Mouse (Mus musculus) midbrain, embryonic 16.5 days (tissue): ENCODE measurements at regions not wholly inside any gene's neighbourhood (a gene's known extent, or its start where the extent isn't known, plus 50 kb on each side); places are given as distances from the start of the nearest gene placed in this dataset.

ENCODE experiments used
- ATAC-seq: fragments of 200-750 bp; cut with Nextera tagmentation; 2 replicates; pipeline ENCODE4 v1.8.0; 2017; ENCODE audit warnings: moderate TSS enrichment
- H3K27ac ChIP-seq: fragments of 300-500 bp; sonication (generic); 2 replicates; pipeline ENCODE4 v1.5.1; 2014; ENCODE audit warnings: mild to moderate bottlenecking, low read length, mixed read lengths
- H3K27me3 ChIP-seq: fragments of 300-500 bp; sonication (generic); 2 replicates; pipeline ENCODE4 v1.6.1; 2014; ENCODE audit warnings: low read depth, low read length, mixed read lengths; ENCODE audit not compliant: control insufficient read depth, insufficient read depth
- H3K36me3 ChIP-seq: fragments of 300-500 bp; sonication (generic); 2 replicates; pipeline ENCODE4 v1.6.1; 2014; ENCODE audit warnings: mild to moderate bottlenecking, low read length, moderate library complexity, mixed read lengths; ENCODE audit not compliant: control insufficient read depth, insufficient read depth
- H3K4me1 ChIP-seq: fragments of 300-500 bp; sonication (generic); 2 replicates; pipeline ENCODE4 v1.6.1; 2014; ENCODE audit warnings: mild to moderate bottlenecking, low read length, mixed read lengths; ENCODE audit not compliant: control insufficient read depth, insufficient read depth
- H3K4me2 ChIP-seq: fragments of 300-500 bp; sonication (generic); 2 replicates; pipeline ENCODE4 v1.6.1; 2014; ENCODE audit warnings: mild to moderate bottlenecking, low read length, mixed read lengths
- H3K4me3 ChIP-seq: fragments of 300-500 bp; sonication (generic); 2 replicates; pipeline ENCODE4 v1.5.1; 2014; ENCODE audit warnings: low read depth, mild to moderate bottlenecking, low read length, moderate library complexity, mixed read lengths
- H3K9ac ChIP-seq: fragments of 300-500 bp; sonication (generic); 2 replicates; pipeline ENCODE4 v1.6.1; 2014; ENCODE audit warnings: low read depth, low read length, mixed read lengths
- H3K9me3 ChIP-seq: fragments of 300-500 bp; sonication (generic); replicated peaks from 2 replicates; pipeline ENCODE4 v1.6.1; 2014; ENCODE audit warnings: mild to moderate bottlenecking, low read length, mixed read lengths; ENCODE audit not compliant: control insufficient read depth, poor library complexity, severe bottlenecking
- WGBS: fragments of 180-500 bp; shearing (Covaris S2); extraction: QIAGEN DNeasy Blood & Tissue Kit; methylation state at CpG from one replicate; pipeline ENCODE4 v1.1.7; 2014; 5-methylcytosine and 5-hydroxymethylcytosine counted together

DNA sequence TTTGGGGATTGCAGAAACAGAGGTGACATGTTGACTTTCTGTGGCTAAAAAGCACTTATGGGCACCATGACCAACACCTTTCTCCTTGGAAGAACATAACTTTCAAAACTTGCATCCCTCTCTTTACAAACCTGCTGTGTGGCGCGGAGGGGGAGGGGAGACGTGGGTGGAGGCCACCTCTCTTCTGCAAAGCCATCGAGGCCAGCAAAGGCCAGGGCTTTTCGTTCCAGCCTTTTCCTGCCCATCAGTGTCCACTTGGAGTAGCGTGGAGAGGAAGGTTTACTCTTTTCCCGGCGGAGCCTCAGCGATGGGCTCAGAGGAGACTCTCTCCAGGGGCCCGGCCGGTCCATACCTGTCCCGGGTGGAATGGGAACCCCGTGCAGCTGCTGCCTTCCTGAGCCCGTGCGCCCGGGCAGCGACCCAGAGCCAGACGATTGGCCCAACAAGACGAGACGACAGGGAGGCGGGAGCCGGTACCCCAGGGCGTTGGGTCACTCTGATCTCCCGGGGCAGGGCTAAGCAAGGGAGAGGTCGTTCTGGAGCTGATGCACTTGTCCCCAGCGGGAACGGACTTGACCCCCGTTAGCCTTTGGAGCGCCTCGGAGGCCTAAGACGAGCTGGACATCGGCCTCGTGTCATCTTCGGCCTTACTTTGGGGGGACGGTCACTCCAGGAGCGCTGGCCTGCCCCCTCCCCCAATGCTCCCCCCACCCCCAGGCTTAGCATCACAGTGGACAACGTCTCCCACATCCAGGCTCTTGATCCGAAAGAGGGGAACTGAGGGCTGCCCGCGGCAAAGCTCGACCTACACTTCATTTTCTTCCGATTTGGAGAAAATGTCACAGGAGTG, 311.8 kb downstream of the Mtx2 start:
- ATAC-seq = peak; percentile 42; the same call in 1 of the 2 replicates
- Histone ChIP-seq H3K9ac (peak overlapping the region; percentile 53; the same call in 1 of the 2 replicates), H3K27me3 (peaks cover 49% of the 10 kb centered on the region), H3K36me3 (no peaks in the 10 kb centered on the region), H3K4me1 (peaks cover 8% of the 10 kb centered on the region), H3K4me3 (peak overlapping the region; percentile 42), H3K4me2 (peak overlapping the region; percentile 88), H3K9me3 (no peaks in the 10 kb centered on the region), H3K27ac (no peak overlapping the region)
- WGBS = 1% methylated on average over 42 of the region's 42 CpGs

- Histone ChIP-seq H3K9me3 (no peaks in the 10 kb centered on the region), H3K4me2 (peak overlapping the region; percentile 88), H3K36me3 (no peaks in the 10 kb centered on the region), H3K9ac (peak overlapping the region; percentile 53; the same call in 1 of the 2 replicates), H3K27me3 (peaks cover 45% of the 10 kb centered on the region), H3K4me1 (peaks cover 8% of the 10 kb centered on the region), H3K4me3 (peak overlapping the region; percentile 42), H3K27ac (no peak overlapping the region)
- WGBS = 3% methylated on average over 29 of the region's 29 CpGs
- ATAC-seq = 0 out of 2 replicates have a peak, but pooled peaks have one; percentile 58
Measured at GRCm38 (mm10) chr2:75137983-75138745, 312.6 kb downstream of the Mtx2 start.

DNA sequence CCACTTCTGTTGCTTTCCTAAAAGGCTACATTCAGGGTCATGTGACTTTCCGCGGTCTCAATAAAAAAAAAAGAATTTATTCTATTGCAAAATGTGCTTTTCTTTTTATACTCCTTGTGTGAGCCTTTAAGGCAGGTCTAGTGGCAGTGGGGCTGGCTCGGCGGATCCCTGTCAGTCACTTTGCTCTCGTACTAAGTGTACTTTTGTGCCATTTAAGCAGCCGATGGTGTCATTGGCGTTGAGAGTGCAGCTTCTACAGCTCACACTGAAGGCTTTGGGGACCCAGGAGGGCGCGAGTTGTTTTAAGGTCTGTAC, 313.1 kb downstream of the Mtx2 start:
- Histone ChIP-seq H3K27ac (no peak overlapping the region), H3K4me1 (peaks cover 8% of the 10 kb centered on the region), H3K36me3 (no peaks in the 10 kb centered on the region), H3K4me2 (no peak overlapping the region), H3K9ac (no peak overlapping the region), H3K27me3 (peaks cover 39% of the 10 kb centered on the region), H3K9me3 (no peaks in the 10 kb centered on the region), H3K4me3 (no peak overlapping the region)
- ATAC-seq = no peak
- 28% methylated on average over 9 of the region's 9 CpGs for WGBS

- Histone ChIP-seq H3K9me3 (no peaks in the 10 kb centered on the region), H3K9ac (no peak overlapping the region), H3K27me3 (peaks cover 31% of the 10 kb centered on the region), H3K36me3 (no peaks in the 10 kb centered on the region), H3K4me3 (no peak overlapping the region), H3K4me1 (peaks cover 8% of the 10 kb centered on the region), H3K4me2 (no peak overlapping the region), H3K27ac (no peak overlapping the region)
- WGBS = 54% methylated on average over 2 of the region's 2 CpGs
- ATAC-seq = no peak
Measured at GRCm38 (mm10) chr2:75139544-75139943, 313.9 kb downstream of the Mtx2 start.

- 0% methylated on average over 2 of the region's 2 CpGs for WGBS
- Histone ChIP-seq H3K9ac (no peak overlapping the region), H3K4me3 (no peak overlapping the region), H3K36me3 (no peaks in the 10 kb centered on the region), H3K4me2 (no peak overlapping the region), H3K27me3 (peaks cover 21% of the 10 kb centered on the region), H3K9me3 (no peaks in the 10 kb centered on the region), H3K4me1 (peaks cover 3% of the 10 kb centered on the region), H3K27ac (no peak overlapping the region)
- ATAC-seq = no peak
Measured at GRCm38 (mm10) chr2:75142675-75143074, 317.1 kb downstream of the Mtx2 start.

- peaks cover 7% of the 10 kb centered on the region; the same call in 1 of the 2 replicates for H3K27me3 ChIP-seq
- H3K9ac ChIP-seq = no peak overlapping the region
- no peak overlapping the region for H3K4me2 ChIP-seq
- ATAC-seq = no peak
- H3K9me3 ChIP-seq = no peaks in the 10 kb centered on the region
- H3K4me1 ChIP-seq = no peaks in the 10 kb centered on the region
- 87% methylated on average over 12 of the region's 12 CpGs for WGBS
- no peaks in the 10 kb centered on the region for H3K36me3 ChIP-seq
- H3K4me3 ChIP-seq = no peak overlapping the region
- no peak overlapping the region for H3K27ac ChIP-seq
Measured at GRCm38 (mm10) chr2:75144861-75145260, 319.3 kb downstream of the Mtx2 start.

DNA sequence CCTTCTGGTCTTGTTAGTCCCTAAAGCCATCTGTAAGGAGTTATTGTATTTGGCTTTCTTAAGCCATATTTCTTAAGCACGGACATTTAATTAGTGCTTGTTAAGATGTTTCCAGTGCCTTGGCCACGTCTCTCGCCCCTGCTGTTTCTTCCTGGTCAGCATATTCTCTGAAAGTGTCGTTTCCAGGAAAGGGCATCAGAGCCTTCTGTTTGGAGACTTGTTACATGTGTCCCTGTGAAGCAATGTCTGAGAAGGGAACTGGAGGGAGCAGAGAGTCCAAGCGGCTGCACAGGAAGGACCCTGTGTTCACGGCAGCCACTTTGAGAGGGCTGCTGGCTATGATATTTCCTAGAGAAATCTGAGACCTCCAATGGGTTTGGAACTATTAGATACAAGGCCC, 320.7 kb downstream of the Mtx2 start:
- Histone ChIP-seq H3K4me1 (no peaks in the 10 kb centered on the region), H3K9me3 (no peaks in the 10 kb centered on the region), H3K36me3 (no peaks in the 10 kb centered on the region), H3K4me3 (no peak overlapping the region), H3K9ac (no peak overlapping the region), H3K4me2 (no peak overlapping the region), H3K27ac (no peak overlapping the region), H3K27me3 (no peaks in the 10 kb centered on the region)
- 73% methylated on average over 6 of the region's 6 CpGs for WGBS
- ATAC-seq = no peak

DNA sequence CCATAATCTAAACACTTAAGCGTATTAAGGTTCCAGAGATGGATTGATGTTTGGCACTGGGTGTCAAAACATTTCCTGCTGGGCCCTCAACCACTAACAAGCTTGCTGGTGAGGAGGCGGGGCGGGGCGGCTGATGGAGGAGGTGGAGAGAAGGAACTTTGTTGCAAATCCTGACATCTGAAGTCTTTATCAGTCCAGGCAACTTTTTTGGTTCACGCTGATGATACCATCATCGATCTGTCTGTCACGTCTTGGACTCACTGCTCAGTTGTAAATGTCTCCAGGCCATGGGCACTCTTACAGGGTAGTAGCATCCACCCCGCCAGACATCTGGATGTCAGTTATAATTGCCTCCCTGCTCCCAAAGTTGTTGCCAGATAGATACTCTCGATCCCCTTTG, 321.8 kb downstream of the Mtx2 start:
- Histone ChIP-seq H3K9ac (no peak overlapping the region), H3K36me3 (no peaks in the 10 kb centered on the region), H3K4me2 (no peak overlapping the region), H3K27ac (no peak overlapping the region), H3K4me3 (no peak overlapping the region), H3K9me3 (no peaks in the 10 kb centered on the region), H3K4me1 (no peaks in the 10 kb centered on the region), H3K27me3 (no peaks in the 10 kb centered on the region)
- WGBS = 70% methylated on average over 9 of the region's 9 CpGs
- no peak for ATAC-seq

GRCm38 (mm10) chr2:75147967-75148366, 322.4 kb downstream of the Mtx2 start:
- Histone ChIP-seq H3K4me2 (no peak overlapping the region), H3K4me1 (no peaks in the 10 kb centered on the region), H3K4me3 (no peak overlapping the region), H3K9me3 (no peaks in the 10 kb centered on the region), H3K27ac (no peak overlapping the region), H3K9ac (no peak overlapping the region), H3K36me3 (no peaks in the 10 kb centered on the region), H3K27me3 (no peaks in the 10 kb centered on the region)
- WGBS = 71% methylated on average over 8 of the region's 8 CpGs
- ATAC-seq = no peak
